Mouse (Mus musculus) embryonic fibroblast, embryonic 13.5 days (primary cell): ENCODE data around the gene Myog.

Experiments used
- CTCF ChIP-seq: IDR thresholded peaks from 2 replicates; pipeline ENCODE4 v1.5.1; 2011; ENCODE audit warnings: mild to moderate bottlenecking, control low read depth, low read length, moderate library complexity, borderline replicate concordance; ENCODE audit not compliant: insufficient read depth
- POLR2A ChIP-seq: IDR thresholded peaks from 2 replicates; pipeline ENCODE4 v1.6.1; 2011; ENCODE audit warnings: low read depth, mild to moderate bottlenecking, control low read depth, low read length, moderate library complexity

GRCm38 (mm10) chr1:134322591-134322990 lies 32.8 kb downstream of the Myog start:
- TF ChIP-seq POLR2A (no peak), CTCF (peak; percentile 28; the same call in 1 of the 2 replicates)
